Mouse (Mus musculus): ENCODE measurements around the gene Unc93b1. TPM values are rescaled to one million over a fixed set of nuclear protein-coding genes. Genes with fewer than 3 reads are reported as not detected.

Unc93b1 gene
- total and polyA plus RNA-seq, 2 experiments from 2014 or later = 16.3 to 19.9 TPM

DNA sequence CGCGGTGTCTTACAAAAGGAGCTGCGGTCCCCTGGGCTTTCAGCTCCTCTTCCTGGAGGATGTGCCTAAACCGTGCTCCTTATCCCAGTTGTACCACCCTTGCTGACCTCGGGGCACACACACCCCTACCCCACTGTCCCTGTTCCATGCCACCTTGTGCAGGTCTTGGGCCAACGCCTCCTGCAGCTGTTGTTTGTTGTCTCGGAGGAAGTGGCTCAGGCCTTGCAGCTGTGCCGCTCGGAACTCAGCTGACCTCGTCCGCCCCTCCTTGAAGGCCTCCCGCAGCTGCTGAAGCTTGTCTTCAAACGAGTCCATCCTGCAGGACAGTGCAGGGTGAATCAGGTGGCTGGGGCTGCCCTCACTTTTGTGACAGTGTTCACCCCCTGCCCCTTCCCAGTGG, 11.4 kb upstream of the Unc93b1 start:
- TF ChIP-seq CTCF (IDR thresholded peaks at IDR 0.05; ENCODE audit: low read depth) = no peak
- Histone ChIP-seq H3K9ac (replicated peaks; ENCODE audit: low read length) (no peak overlapping the region), H3K4me3 (ENCODE audit: low read length) (no peak overlapping the region), H3K9me3 (ENCODE audit: low read length) (no peaks in the 10 kb centered on the region), H3K27ac (no peak overlapping the region), H3K4me2 (ENCODE audit: low read depth, low read length) (no peak overlapping the region), H3K36me3 (ENCODE audit: insufficient read depth, low read length) (no peaks in the 10 kb centered on the region), H3K27me3 (ENCODE audit: insufficient read depth, low read length) (no peaks in the 10 kb centered on the region), H3K4me1 (ENCODE audit: insufficient read depth, low read length) (no peaks in the 10 kb centered on the region)
- no peak for ATAC-seq
- no peak for DNase-seq (ENCODE audit: low spot score)
- 52% methylated on average over 13 of the region's 13 CpGs for WGBS

DNA sequence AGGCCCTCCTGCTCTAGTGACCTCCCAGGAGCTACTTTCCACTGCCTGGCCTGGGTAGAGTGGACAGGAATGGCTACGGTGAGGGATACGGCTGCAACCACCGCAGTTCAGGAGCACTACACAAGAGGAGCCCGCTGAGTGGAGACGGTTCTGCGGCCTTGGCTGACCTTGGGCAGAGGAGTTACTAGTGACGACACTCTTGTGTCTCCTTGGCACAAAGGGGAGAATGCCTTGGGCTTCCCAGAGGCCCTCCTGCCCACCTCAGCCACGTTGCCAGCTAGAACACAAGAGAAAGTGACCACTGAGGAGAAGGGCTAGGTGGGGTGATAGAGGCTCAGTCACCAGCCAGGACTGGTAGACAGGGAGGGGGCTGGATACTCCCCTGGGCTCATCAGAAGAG, 10.8 kb upstream of the Unc93b1 start:
- no peak for TF ChIP-seq CTCF (IDR thresholded peaks at IDR 0.05; ENCODE audit: low read depth)
- 75% methylated on average over 8 of the region's 8 CpGs for WGBS
- H3K4me3 ChIP-seq (ENCODE audit: low read length) = no peak overlapping the region
- no peak overlapping the region for H3K9ac ChIP-seq (replicated peaks; ENCODE audit: low read length)
- no peak for DNase-seq (ENCODE audit: low spot score)
- no peaks in the 10 kb centered on the region for H3K9me3 ChIP-seq (ENCODE audit: low read length)
- H3K4me1 ChIP-seq (ENCODE audit: insufficient read depth, low read length) = no peaks in the 10 kb centered on the region
- no peak overlapping the region; the same call in 1 of the 2 replicates for H3K27ac ChIP-seq
- no peaks in the 10 kb centered on the region for H3K36me3 ChIP-seq (ENCODE audit: insufficient read depth, low read length)
- no peak for ATAC-seq
- no peaks in the 10 kb centered on the region for H3K27me3 ChIP-seq (ENCODE audit: insufficient read depth, low read length)
- H3K4me2 ChIP-seq (ENCODE audit: low read depth, low read length) = no peak overlapping the region

DNA sequence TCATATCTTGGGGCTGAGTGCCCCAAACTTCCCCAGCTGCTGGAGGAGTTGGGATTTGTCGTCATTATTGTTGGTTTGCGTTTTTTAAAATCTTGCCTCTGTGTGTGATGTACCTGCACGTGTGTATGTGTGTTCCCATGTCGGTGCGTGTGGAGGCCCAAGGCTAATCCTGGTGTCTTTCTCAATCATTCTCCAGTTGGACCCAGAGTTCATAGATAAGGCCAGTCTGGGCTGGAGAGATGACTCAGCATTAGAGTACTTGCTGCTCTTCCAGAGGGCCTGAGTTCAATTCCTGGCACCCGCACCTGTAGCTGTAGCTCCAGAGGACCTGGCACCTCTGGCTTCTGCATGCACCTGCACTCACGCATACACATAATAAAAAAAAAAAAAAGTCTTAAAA, 10.1 kb upstream of the Unc93b1 start:
- H3K4me1 ChIP-seq (ENCODE audit: insufficient read depth, low read length) = no peaks in the 10 kb centered on the region
- 94% methylated on average over 7 of the region's 7 CpGs for WGBS
- no peak for TF ChIP-seq CTCF (IDR thresholded peaks at IDR 0.05; ENCODE audit: low read depth)
- no peak for ATAC-seq
- H3K27me3 ChIP-seq (ENCODE audit: insufficient read depth, low read length) = no peaks in the 10 kb centered on the region
- no peak overlapping the region for H3K9ac ChIP-seq (replicated peaks; ENCODE audit: low read length)
- H3K27ac ChIP-seq = no peak overlapping the region
- no peaks in the 10 kb centered on the region for H3K36me3 ChIP-seq (ENCODE audit: insufficient read depth, low read length)
- no peak overlapping the region for H3K4me3 ChIP-seq (ENCODE audit: low read length)
- H3K4me2 ChIP-seq (ENCODE audit: low read depth, low read length) = no peak overlapping the region
- no peaks in the 10 kb centered on the region for H3K9me3 ChIP-seq (ENCODE audit: low read length)
- DNase-seq (ENCODE audit: low spot score) = no peak

DNA sequence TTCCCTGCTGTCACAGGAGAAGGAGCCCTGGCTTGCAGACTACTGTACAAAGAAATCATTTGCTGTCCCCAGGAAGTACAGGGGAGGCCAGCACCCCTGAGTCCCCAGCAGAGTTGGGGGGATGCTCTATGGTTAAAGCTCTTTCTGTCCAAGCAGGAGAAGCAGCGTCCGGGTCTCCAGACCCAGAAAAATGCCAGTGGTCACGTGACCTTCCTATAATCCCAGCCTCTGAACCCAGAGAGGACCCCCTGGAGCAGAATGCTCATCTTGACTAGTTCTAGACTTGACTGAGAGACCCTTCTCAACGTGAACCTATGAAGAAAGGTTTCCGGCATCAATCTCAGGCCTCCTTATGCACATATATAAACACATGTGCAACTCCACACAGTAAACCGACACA, 9.1 kb upstream of the Unc93b1 start:
- H3K4me2 ChIP-seq (ENCODE audit: low read depth, low read length) = no peak overlapping the region
- no peak overlapping the region for H3K27ac ChIP-seq
- no peaks in the 10 kb centered on the region for H3K27me3 ChIP-seq (ENCODE audit: insufficient read depth, low read length)
- DNase-seq (ENCODE audit: low spot score) = no peak
- TF ChIP-seq CTCF (IDR thresholded peaks at IDR 0.05; ENCODE audit: low read depth) = no peak
- 0 out of 2 replicates have a peak, but pooled peaks cover 9% of the 10 kb centered on the region for H3K4me1 ChIP-seq (ENCODE audit: insufficient read depth, low read length)
- 87% methylated on average over 6 of the region's 6 CpGs for WGBS
- H3K9me3 ChIP-seq (ENCODE audit: low read length) = no peaks in the 10 kb centered on the region
- H3K4me3 ChIP-seq (ENCODE audit: low read length) = no peak overlapping the region
- H3K36me3 ChIP-seq (ENCODE audit: insufficient read depth, low read length) = no peaks in the 10 kb centered on the region
- no peak for ATAC-seq
- no peak overlapping the region for H3K9ac ChIP-seq (replicated peaks; ENCODE audit: low read length)

DNA sequence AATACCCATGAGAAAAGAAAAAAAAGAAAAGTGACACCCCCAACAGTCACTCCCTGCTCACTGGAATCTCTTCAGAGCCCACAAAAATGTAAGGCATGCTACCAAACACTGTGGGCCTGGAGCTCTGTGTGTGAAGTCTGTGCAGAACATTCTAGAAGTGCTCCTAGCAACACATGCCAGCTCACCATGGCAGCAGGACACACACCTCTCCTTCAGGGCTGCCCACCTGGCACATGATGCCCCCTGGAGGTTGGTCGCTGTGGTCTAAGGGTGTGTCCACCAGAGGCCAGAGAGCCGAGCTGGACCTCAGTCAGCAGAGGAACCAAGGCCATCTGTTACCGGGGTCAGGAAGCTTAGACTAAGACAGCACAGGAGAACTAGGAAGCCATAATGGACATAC, 8.7 kb upstream of the Unc93b1 start:
- Histone ChIP-seq H3K4me3 (ENCODE audit: low read length) (no peak overlapping the region), H3K27ac (no peak overlapping the region), H3K27me3 (ENCODE audit: insufficient read depth, low read length) (no peaks in the 10 kb centered on the region), H3K4me1 (ENCODE audit: insufficient read depth, low read length) (0 out of 2 replicates have a peak, but pooled peaks cover 9% of the 10 kb centered on the region), H3K36me3 (ENCODE audit: insufficient read depth, low read length) (no peaks in the 10 kb centered on the region), H3K4me2 (ENCODE audit: low read depth, low read length) (no peak overlapping the region), H3K9ac (replicated peaks; ENCODE audit: low read length) (no peak overlapping the region), H3K9me3 (ENCODE audit: low read length) (no peaks in the 10 kb centered on the region)
- ATAC-seq = no peak
- no peak for DNase-seq (ENCODE audit: low spot score)
- TF ChIP-seq CTCF (IDR thresholded peaks at IDR 0.05; ENCODE audit: low read depth) = 0 out of 2 replicates have a peak, but pooled peaks have one; percentile 15
- 64% methylated on average over 3 of the region's 3 CpGs for WGBS

DNA sequence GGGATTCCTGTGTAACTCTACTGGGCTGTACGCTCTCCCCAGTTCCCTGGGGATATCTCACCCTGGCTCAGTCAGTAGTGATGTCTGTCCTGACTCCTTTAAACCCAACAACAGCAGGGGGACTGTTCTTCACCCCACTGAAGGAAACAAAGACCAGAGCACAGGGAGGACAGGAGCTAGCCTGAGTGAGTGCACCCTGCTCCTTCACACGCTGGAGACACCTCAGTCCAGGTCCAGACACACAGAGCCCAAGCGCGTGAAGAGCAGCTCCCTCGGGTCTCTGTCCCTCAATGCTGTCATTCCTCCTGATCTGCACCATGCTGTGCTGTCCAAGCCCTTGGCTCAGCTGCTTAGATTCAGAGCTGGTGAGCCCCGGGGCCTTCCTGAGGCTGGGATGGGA, 8.3 kb upstream of the Unc93b1 start:
- DNase-seq (ENCODE audit: low spot score) (no peak), ATAC-seq (no peak)
- H3K36me3 ChIP-seq (ENCODE audit: insufficient read depth, low read length) = no peaks in the 10 kb centered on the region
- H3K4me3 ChIP-seq (ENCODE audit: low read length) = no peak overlapping the region
- no peak overlapping the region for H3K27ac ChIP-seq
- H3K9me3 ChIP-seq (ENCODE audit: low read length) = no peaks in the 10 kb centered on the region
- no peak overlapping the region for H3K4me2 ChIP-seq (ENCODE audit: low read depth, low read length)
- WGBS = 58% methylated on average over 6 of the region's 6 CpGs
- no peak for TF ChIP-seq CTCF (IDR thresholded peaks at IDR 0.05; ENCODE audit: low read depth)
- 0 out of 2 replicates have a peak, but pooled peaks cover 9% of the 10 kb centered on the region for H3K4me1 ChIP-seq (ENCODE audit: insufficient read depth, low read length)
- H3K27me3 ChIP-seq (ENCODE audit: insufficient read depth, low read length) = no peaks in the 10 kb centered on the region
- no peak overlapping the region for H3K9ac ChIP-seq (replicated peaks; ENCODE audit: low read length)

DNA sequence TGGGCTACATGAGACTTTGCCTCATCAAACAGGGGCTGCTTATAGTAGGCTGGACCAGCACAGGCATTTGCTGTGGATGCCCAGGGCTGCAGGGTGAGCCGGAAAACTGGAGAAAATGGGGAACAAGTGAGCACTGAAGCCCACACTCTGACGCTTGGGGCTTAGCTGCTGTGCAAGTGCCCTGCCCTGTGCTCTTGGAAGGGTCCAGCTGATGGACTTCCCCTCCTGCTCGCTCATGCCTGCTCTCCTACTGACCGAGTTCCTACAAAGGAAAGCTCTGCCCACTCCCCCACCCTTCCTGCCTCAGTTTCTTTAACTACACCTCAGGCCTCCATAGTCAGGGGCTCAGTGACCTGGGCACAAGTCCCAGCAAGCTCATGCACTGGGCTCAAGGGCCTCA, 7.0 kb upstream of the Unc93b1 start:
- DNase-seq (ENCODE audit: low spot score) = no peak
- no peak overlapping the region for H3K4me2 ChIP-seq (ENCODE audit: low read depth, low read length)

More for the DNA sequence above, 7.0 kb upstream of the Unc93b1 start:
- 88% methylated on average over 4 of the region's 4 CpGs for WGBS
- no peak for TF ChIP-seq CTCF (IDR thresholded peaks at IDR 0.05; ENCODE audit: low read depth)
- no peaks in the 10 kb centered on the region for H3K36me3 ChIP-seq (ENCODE audit: insufficient read depth, low read length)
- no peak overlapping the region for H3K27ac ChIP-seq
- no peak overlapping the region for H3K9ac ChIP-seq (replicated peaks; ENCODE audit: low read length)
- H3K4me1 ChIP-seq (ENCODE audit: insufficient read depth, low read length) = 0 out of 2 replicates have a peak, but pooled peaks cover 9% of the 10 kb centered on the region
- H3K27me3 ChIP-seq (ENCODE audit: insufficient read depth, low read length) = no peaks in the 10 kb centered on the region
- no peaks in the 10 kb centered on the region for H3K9me3 ChIP-seq (ENCODE audit: low read length)
- H3K4me3 ChIP-seq (ENCODE audit: low read length) = no peak overlapping the region
- no peak for ATAC-seq

Data from hindbrain, postnatal 0 days (tissue).